Mouse (Mus musculus): ENCODE measurements at regions not wholly inside any gene's neighbourhood (a gene's known extent, or its start where the extent isn't known, plus 50 kb on each side); places are given as distances from the start of the nearest gene placed in this dataset.
A peak's percentile ranks its signal among the peaks of the same experiment; 100 is the strongest.

DNA sequence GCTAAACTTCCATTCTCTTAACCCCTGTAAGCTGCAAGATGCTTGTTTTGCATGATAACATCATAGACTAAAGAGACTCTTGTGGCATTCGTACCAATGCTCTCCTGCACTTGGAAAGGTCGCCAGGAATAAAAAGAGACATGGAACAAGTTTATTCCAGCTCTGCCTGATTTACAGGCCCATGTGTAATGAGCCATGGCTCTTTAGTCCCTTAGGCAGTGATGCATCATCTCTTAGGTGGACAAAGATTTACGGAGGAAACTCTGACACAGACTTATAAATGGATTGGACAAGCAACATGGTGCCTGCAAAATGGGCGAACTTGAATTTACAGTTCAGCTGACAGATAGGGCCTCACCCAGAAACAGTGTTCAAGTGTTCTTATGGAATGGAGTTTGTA is 288.7 kb upstream of the BB014433 start:
- peaks cover 2% of the 10 kb centered on the region for H3K27me3 ChIP-seq
- no peak for DNase-seq (ENCODE audit: low read depth, low spot score)
- in situ Hi-C loops (cut with MboI; ENCODE audit: low pct_unique_long_range_greater_than_20kb): no loop called here
- no peak for TF ChIP-seq CTCF (IDR thresholded peaks at IDR 0.05)
- ChIA-PET POLR2A (no interaction called here), CTCF (no interaction called here)
- ATAC-seq: no peak

DNA sequence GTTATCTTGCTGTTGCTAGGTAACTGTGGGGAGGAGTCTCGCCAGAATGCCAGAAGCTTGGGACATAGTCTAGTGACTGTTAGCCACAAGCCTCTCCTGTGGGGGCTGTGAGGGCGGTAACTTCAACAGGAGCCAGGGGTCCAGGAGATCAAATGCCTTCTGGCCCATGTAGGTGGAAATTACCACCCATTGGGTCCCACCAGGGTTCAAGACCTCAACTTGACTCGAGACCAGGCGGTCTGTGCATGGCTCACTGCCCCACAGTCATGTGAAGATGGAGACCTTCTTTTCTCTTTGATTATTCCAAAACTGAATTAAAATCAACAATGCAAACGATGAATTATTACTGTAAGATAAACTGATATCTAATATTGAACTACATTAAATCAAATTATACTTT is 281.4 kb upstream of the BB014433 start:
- no peak for DNase-seq (ENCODE audit: low read depth, low spot score)
- ChIA-PET POLR2A (no interaction called here), CTCF (no interaction called here)
- in situ Hi-C loops (cut with MboI; ENCODE audit: low pct_unique_long_range_greater_than_20kb): no loop called here
- no peak for TF ChIP-seq CTCF (IDR thresholded peaks at IDR 0.05)
- no peak for ATAC-seq
- H3K27me3 ChIP-seq: peaks cover 3% of the 10 kb centered on the region

DNA sequence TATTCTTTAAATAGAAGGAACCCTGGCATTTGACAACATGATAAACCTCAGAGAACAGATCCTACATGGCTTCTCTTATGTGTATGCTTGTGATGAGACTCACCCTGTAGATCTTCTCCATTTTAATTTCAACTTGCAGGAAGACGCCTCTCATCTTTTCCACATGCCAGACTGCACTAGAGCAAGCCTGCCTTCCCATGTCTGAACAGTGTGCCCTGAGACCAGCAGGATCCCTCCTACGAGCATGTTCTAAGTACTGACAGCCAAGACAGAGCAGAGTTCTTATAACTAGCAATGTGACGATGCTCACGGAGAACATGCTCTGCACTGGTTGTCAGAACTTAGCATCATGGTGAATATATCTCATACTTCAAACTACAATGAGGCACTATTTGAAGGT is 277.5 kb upstream of the BB014433 start:
- DNase-seq (ENCODE audit: low read depth, low spot score): no peak
- H3K27me3 ChIP-seq: no peaks in the 10 kb centered on the region
- no peak for ATAC-seq
- in situ Hi-C loops (cut with MboI; ENCODE audit: low pct_unique_long_range_greater_than_20kb): no loop called here
- ChIA-PET CTCF (no interaction called here), POLR2A (no interaction called here)
- no peak for TF ChIP-seq CTCF (IDR thresholded peaks at IDR 0.05)

DNA sequence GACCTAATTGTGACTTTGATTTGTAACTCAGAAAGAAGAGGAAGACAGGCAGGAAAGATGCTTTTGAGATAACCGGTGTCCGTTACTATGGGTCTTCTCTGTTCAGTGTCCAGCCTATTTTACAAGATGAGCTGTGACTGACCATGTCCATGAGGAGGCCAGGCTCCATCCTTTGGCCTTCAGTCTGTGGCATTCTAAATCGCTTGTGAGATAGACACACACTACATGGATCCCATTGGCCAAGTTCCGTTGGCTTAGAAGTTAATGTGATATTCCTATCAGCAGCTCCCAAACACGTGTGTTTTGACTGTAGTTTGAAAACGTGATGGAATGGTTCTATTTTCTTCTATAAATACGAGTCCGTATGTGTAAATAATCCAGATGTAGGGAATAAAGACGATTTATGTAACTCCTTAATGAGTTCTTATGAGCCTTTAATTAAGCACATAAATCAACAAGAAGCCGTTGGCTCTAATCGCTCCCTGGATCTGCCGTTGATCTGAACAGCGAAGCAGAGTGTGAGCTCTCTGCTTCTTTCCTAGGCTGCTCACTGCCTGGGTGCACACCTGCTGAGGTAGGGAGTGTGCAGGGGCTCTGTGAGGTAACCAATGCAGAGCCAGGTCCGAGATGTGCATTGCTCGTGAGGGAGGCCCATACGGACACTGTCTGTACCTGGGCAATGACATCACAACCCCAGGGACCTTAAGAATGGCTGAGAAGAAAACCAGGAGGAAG is 272.4 kb upstream of the BB014433 start:
- CTCF ChIA-PET: no interaction called here
- no peak for TF ChIP-seq CTCF (IDR thresholded peaks at IDR 0.05)
- in situ Hi-C loops (cut with MboI; ENCODE audit: low pct_unique_long_range_greater_than_20kb): no loop called here

DNA sequence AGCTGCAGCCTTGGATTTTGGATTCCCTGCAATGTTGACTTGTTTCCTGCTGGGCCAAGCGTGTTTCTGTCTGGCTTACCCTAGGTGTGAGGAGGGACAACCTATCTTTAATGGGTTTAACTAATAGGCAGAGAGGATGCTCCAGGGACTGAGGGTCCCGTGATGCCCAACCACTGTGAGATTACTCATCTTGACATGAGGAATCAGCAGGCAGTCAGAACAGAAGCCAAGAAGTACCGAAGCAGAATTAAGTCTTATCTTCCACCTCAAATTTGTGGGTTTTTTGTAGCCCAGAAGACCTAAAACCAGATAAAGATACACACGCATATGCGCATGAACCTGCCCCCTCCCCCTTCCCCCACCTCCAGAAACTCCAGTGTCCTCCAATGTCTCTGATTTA is 267.6 kb upstream of the BB014433 start:
- no peak for TF ChIP-seq CTCF (IDR thresholded peaks at IDR 0.05)
- H3K27me3 ChIP-seq: peaks cover 3% of the 10 kb centered on the region
- in situ Hi-C loops (cut with MboI; ENCODE audit: low pct_unique_long_range_greater_than_20kb): no loop called here
- CTCF ChIA-PET: no interaction called here
- POLR2A ChIA-PET: no interaction called here
- DNase-seq (ENCODE audit: low read depth, low spot score) (no peak), ATAC-seq (no peak)

More for the DNA sequence above, 272.4 kb upstream of the BB014433 start:
- ATAC-seq (no peak), DNase-seq (ENCODE audit: low read depth, low spot score) (no peak)
- POLR2A ChIA-PET: no interaction called here
- peaks cover 3% of the 10 kb centered on the region for H3K27me3 ChIP-seq

DNA sequence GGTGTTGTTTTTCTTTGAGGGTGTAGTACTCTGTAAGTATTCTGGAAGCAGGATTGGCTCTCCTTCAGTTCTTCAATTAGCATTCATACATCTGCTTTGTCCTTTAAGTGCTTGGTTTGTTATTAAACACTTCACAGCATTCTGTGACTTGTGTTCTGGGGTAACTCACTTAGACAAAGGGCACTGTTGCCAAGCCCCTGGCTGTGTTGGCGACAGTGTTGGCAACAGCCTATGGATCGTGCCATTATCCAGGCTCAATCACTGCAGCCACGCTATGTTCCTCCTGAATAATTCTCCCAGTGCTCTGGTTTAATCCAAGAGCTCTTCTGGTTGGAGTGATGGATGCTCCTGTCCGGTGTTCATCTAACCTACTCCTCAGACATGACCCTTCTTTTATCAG is 265.6 kb upstream of the BB014433 start:
- no peak for TF ChIP-seq CTCF (IDR thresholded peaks at IDR 0.05)
- H3K27me3 ChIP-seq: no peaks in the 10 kb centered on the region
- ATAC-seq (no peak), DNase-seq (ENCODE audit: low read depth, low spot score) (no peak)
- in situ Hi-C loops (cut with MboI; ENCODE audit: low pct_unique_long_range_greater_than_20kb): no loop called here
- ChIA-PET POLR2A (no interaction called here), CTCF (no interaction called here)

DNA sequence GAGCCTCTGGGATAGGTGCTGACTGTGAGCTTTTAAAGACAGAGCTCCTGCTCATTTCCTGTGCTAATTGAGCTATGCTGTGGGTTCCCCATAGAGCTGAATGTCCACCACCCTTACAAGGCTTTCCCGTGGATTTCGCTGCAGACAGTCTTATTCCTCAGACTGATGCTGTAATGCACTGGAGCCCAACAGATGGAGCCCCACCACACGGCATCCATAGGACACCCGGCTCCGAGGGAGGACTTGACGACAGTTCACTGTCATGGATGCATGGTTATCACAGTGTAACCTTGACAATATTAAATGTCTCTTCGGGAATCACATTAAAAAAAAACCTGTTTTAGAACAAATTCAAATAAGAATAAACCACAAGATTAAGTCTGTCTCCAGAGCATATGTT is 265.2 kb upstream of the BB014433 start:
- in situ Hi-C loops (cut with MboI; ENCODE audit: low pct_unique_long_range_greater_than_20kb): no loop called here
- peaks cover under 1% of the 10 kb centered on the region for H3K27me3 ChIP-seq
- no peak for DNase-seq (ENCODE audit: low read depth, low spot score)
- no peak for TF ChIP-seq CTCF (IDR thresholded peaks at IDR 0.05)
- ChIA-PET CTCF (no interaction called here), POLR2A (no interaction called here)
- ATAC-seq: no peak

DNA sequence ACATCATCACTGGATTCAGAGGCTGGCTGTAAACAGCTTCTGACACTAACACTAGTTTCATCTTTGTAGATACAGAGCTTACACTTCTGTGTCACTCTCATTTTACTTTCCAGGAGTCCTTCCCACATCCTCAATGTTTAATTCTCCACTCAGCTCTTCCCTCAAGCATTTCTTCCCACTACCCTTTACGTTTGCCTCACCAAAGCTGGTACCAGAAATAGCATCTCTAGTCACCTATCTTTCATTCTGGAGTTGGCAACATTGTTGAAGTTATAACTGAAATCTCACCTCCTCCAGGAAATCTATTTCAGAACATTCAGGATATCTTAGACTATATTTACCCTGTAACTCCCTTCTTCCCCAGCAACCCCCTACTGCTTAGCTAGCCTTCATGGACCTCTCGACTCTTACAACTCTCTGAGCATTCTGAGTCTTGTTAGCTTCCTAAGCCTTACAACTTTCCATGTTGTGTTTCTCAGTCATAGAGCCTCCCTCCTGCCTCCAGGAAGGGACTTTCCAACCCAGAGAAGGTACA is 258.3 kb upstream of the BB014433 start:
- in situ Hi-C loops (cut with MboI; ENCODE audit: low pct_unique_long_range_greater_than_20kb): no loop called here
- ChIA-PET CTCF (interaction anchor here (1.6 kb wide), 1 partner anchor 12 kb away, joined by 3 read pairs; no protein-coding TSS in a partner anchor), POLR2A (no interaction called here)
- H3K27me3 ChIP-seq: peaks cover 7% of the 10 kb centered on the region
- ATAC-seq: no peak
- no peak for DNase-seq (ENCODE audit: low read depth, low spot score)
- no peak for TF ChIP-seq CTCF (IDR thresholded peaks at IDR 0.05)

DNA sequence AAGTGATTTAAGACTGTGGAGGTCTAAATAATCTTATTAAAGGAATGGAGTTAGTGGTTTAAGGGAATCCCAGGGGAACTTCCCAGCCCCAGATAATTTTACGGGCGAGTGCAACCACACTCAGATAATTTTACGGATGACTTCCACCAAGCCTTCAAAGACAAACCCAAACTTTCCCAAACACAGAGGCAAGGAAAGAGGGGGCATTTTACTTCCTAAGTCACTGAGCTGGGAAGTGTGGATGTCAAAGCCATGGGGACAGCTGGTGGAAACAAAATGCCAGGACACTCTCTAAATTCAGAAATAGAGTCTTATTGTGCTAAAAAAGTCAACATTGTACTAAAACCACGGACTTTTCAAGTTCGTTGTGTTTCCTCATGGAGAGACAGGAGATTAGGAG is 227.9 kb upstream of the BB014433 start:
- ATAC-seq (no peak), DNase-seq (ENCODE audit: low read depth, low spot score) (no peak)
- ChIA-PET CTCF (no interaction called here), POLR2A (no interaction called here)
- in situ Hi-C loops (cut with MboI; ENCODE audit: low pct_unique_long_range_greater_than_20kb): no loop called here
- no peak for TF ChIP-seq CTCF (IDR thresholded peaks at IDR 0.05)
- H3K27me3 ChIP-seq: peaks cover 9% of the 10 kb centered on the region

DNA sequence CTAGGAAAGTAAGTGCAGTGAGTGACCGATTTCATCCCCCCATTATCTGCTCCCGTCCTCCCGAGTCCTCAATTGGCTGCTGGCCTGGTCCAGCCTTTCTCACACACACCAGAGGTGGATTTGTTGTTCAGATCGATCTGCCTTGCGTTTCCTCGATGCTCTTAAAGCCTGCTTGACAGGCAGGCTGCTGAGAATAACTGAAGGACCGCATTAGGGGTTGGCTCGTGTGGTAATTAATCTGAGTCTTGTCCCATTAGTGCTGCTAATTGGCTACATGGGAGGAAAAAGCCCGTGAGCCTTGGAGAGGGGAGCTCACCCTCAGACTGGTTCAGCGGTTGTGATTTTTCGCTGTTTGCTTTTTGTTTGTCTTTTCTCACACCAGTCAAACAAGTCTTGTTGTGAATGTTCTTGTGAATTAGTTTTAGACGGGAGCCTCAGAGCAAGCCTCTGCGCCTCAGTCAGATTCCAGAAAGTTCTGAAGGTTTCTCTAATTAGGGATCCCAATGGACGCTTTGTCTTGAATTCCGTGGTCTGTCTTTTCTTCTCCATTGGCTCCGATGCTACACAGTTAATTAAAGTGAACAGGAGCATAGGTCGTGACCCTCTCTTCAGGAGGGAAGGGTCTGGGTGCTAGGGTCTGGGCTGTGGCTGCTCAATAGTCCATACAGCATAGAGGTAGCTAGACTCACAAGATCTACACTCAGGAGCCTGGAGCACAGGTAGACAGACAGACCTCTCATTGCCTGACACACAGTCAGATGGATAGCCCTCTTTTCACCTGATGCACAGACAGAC is 226.1 kb upstream of the BB014433 start:
- H3K27me3 ChIP-seq: peaks cover 9% of the 10 kb centered on the region
- in situ Hi-C loops (cut with MboI; ENCODE audit: low pct_unique_long_range_greater_than_20kb): no loop called here
- ChIA-PET CTCF (no interaction called here), POLR2A (no interaction called here)
- no peak for DNase-seq (ENCODE audit: low read depth, low spot score)
- TF ChIP-seq CTCF (IDR thresholded peaks at IDR 0.05): no peak
- ATAC-seq: no peak

DNA sequence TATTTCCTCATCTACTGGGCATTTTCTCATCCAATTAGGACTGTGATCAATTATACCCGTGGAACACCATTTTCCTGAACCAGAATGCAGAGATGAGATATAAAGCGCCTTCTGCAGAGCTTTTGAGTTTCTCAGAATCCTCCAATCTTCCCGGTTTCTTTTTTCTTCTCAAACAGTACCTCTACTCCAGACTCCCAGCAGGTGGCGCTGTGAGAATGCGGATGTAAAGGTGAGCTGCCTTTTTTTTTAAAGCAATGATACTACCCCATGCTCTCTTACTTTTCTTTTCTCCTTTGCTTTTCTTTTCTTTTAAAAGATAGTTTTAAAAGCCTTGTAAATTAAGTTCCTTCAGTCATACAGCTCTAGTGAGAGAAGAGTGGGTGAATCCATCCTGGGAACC is 224.4 kb upstream of the BB014433 start:
- peak; percentile 59 for TF ChIP-seq CTCF (IDR thresholded peaks at IDR 0.05)
- ATAC-seq (no peak), DNase-seq (ENCODE audit: low read depth, low spot score) (no peak)
- in situ Hi-C loops (cut with MboI; ENCODE audit: low pct_unique_long_range_greater_than_20kb): no loop called here
- ChIA-PET CTCF (interaction anchor here (1.0 to 1.2 kb wide), 3 partner anchors 11 to 95 kb away, joined by 3 to 10 read pairs (median 4); no protein-coding TSS in a partner anchor), POLR2A (no interaction called here)
- peaks cover 9% of the 10 kb centered on the region for H3K27me3 ChIP-seq

Data from Patski (cell line).